Mouse (Mus musculus) forebrain, embryonic 11.5 days (tissue): ENCODE measurements around the gene Gm10721. TPM values are rescaled to one million over a fixed set of nuclear protein-coding genes. Genes with fewer than 3 reads are reported as not detected.
A peak's percentile ranks its signal among the peaks of the same experiment; 100 is the strongest.
"Not testable (repeated sequence)": the region's sequence is repeated elsewhere in the genome, so short reads cannot be mapped to it uniquely, and the experiment has no call there.

Source experiments
- ATAC-seq: fragments of 200-750 bp; cut with Nextera tagmentation; replicated peaks from 2 replicates; pipeline ENCODE4 v1.8.0; 2017; ENCODE audit warnings: moderate TSS enrichment; ENCODE audit not compliant: low FRiP score
- DNase-seq: peaks from one replicate; pipeline ENCODE4 v3.0.0-alpha.2; 2017; ENCODE audit warnings: low spot score
- H3K27ac ChIP-seq: fragments of 300-500 bp; sonication (generic); 2 replicates; pipeline ENCODE4 v1.5.1; 2014; ENCODE audit warnings: low read depth, low read length
- H3K27me3 ChIP-seq: fragments of 300-500 bp; sonication (generic); 2 replicates; pipeline ENCODE4 v1.6.1; 2014; ENCODE audit warnings: mild to moderate bottlenecking, low read length, mixed read lengths; ENCODE audit not compliant: control insufficient read depth, insufficient read depth
- H3K36me3 ChIP-seq: fragments of 300-500 bp; sonication (generic); 2 replicates; pipeline ENCODE4 v1.6.1; 2014; ENCODE audit warnings: mild to moderate bottlenecking, low read length, moderate library complexity, mixed read lengths; ENCODE audit not compliant: control insufficient read depth, insufficient read depth
- H3K4me1 ChIP-seq: fragments of 300-500 bp; sonication (generic); replicated peaks from 2 replicates; pipeline ENCODE4 v1.6.1; 2014; ENCODE audit warnings: low read length, mixed read lengths; ENCODE audit not compliant: control insufficient read depth, insufficient read depth
- H3K4me2 ChIP-seq: fragments of 300-500 bp; sonication (generic); 2 replicates; pipeline ENCODE4 v1.6.1; 2014; ENCODE audit warnings: low read depth, mild to moderate bottlenecking, low read length, moderate library complexity, mixed read lengths; ENCODE audit not compliant: severe bottlenecking
- H3K4me3 ChIP-seq: fragments of 300-500 bp; sonication (generic); 2 replicates; pipeline ENCODE4 v1.5.1; 2014; ENCODE audit warnings: low read depth, low read length
- H3K9ac ChIP-seq: fragments of 300-500 bp; sonication (generic); 2 replicates; pipeline ENCODE4 v1.6.1; 2014; ENCODE audit warnings: low read length
- H3K9me3 ChIP-seq: fragments of 300-500 bp; sonication (generic); 2 replicates; pipeline ENCODE4 v1.6.1; 2016; ENCODE audit warnings: low read length, mixed read lengths; ENCODE audit not compliant: control insufficient read depth
- WGBS: fragments of 180-500 bp; shearing (Covaris S2); extraction: QIAGEN DNeasy Blood & Tissue Kit; methylation state at CpG from one replicate; pipeline ENCODE4 v1.1.7; 2014; 5-methylcytosine and 5-hydroxymethylcytosine counted together
- microRNA-seq: library from miRNA; unstranded; fragments of <30 nt; microRNA quantifications from one replicate; pipeline ENCODE4, GENCODE M21; 2016; ENCODE audit not compliant: insufficient number of aligned reads
- polyA plus RNA-seq: library from polyadenylated mRNA; unstranded; fragments of >200 nt; fragmentation: Nextera tagmentation; extraction: Ambion mirVana; gene quantifications from 2 replicates; pipeline ENCODE4 v1.2.1, GENCODE M21; 2014

The Gm10721 gene
- polyA plus RNA-seq, 1 experiment from 2014 or later = not detected

DNA sequence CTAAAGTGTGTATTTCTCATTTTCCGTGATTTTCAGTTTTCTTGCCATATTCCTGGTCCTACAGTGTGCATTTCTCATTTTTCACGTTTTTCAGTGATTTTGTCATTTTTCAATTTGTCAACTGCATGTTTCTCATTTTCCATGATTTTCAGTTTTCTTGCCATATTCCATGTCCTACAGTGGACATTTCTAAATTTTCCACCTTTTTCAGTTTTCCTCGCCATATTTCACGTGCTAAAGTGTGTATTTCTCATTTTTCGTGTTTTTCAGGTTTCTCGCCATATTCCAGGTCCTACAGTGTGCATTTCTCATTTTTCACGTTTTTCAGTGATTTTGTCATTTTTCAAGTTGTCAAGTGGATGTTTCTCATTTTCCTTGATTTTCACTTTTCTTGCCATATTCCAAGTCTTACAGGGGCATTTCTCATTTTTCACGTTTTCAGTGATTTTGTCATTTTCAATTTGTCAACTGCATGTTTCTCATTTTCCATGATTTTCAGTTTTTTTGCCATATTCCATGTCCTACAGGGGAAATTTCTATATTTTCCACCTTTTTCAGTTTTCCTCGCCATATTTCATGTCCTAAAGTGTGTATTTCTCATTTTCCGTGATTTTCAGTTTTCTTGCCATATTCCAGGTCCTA, 17.9 kb downstream of the Gm10721 start:
- not testable (repeated sequence) for H3K27ac ChIP-seq, H3K4me1 ChIP-seq, H3K27me3 ChIP-seq, H3K9me3 ChIP-seq, H3K4me2 ChIP-seq, H3K36me3 ChIP-seq, H3K4me3 ChIP-seq, H3K9ac ChIP-seq
- WGBS = 65% methylated on average over 2 of the region's 10 CpGs
- 0 out of 2 replicates have a peak, but pooled peaks have one; percentile 47 for ATAC-seq
- peak; percentile 77 for DNase-seq

DNA sequence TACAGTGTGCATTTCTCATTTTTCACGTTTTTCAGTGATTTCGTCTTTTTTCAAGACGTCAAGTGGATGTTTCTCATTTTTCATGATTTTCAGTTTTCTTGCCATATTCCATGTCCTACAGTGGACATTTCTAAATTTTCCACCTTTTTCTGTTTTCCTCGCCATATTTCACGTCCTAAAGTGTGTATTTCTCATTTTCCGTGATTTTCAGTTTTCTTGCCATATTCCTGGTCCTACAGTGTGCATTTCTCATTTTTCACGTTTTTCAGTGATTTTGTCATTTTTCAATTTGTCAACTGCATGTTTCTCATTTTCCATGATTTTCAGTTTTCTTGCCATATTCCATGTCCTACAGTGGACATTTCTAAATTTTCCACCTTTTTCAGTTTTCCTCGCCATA, 21.4 kb downstream of the Gm10721 start, which contains the start of gene Gm17535:
Gm17535 (plus strand) TSS at position 301 of the 400 bp plus-strand sequence.
- no CpG with 5 or more reads among the region's 8 CpGs for WGBS

GRCm38 (mm10) chr9:3036577-3036976, 23.6 kb downstream of the Gm10721 start, which contains the start of gene Gm10715:
TSS of gene Gm10715 (plus strand) at chr9:3036877.
- WGBS = 69% methylated on average over 6 of the region's 8 CpGs

More for the DNA sequence above, 21.4 kb downstream of the Gm10721 start, which contains the start of gene Gm17535:
- not testable (repeated sequence) for H3K9me3 ChIP-seq, H3K36me3 ChIP-seq, H3K27ac ChIP-seq, H3K4me1 ChIP-seq, H3K27me3 ChIP-seq, H3K4me3 ChIP-seq, DNase-seq, ATAC-seq, H3K4me2 ChIP-seq, H3K9ac ChIP-seq

GRCm38 (mm10) chr9:3038161-3038560, 25.2 kb downstream of the Gm10721 start:
- H3K27ac ChIP-seq, H3K4me3 ChIP-seq, H3K9me3 ChIP-seq, H3K9ac ChIP-seq, H3K4me2 ChIP-seq, H3K36me3 ChIP-seq, ATAC-seq, H3K27me3 ChIP-seq, H3K4me1 ChIP-seq, DNase-seq: not testable (repeated sequence)
- 59% methylated on average over 4 of the region's 4 CpGs for WGBS

More at GRCm38 (mm10) chr9:3036577-3036976, 23.6 kb downstream of the Gm10721 start, which contains the start of gene Gm10715:
- ATAC-seq, H3K36me3 ChIP-seq, H3K27ac ChIP-seq, H3K9me3 ChIP-seq, DNase-seq, H3K9ac ChIP-seq, H3K27me3 ChIP-seq, H3K4me1 ChIP-seq, H3K4me2 ChIP-seq, H3K4me3 ChIP-seq: not testable (repeated sequence)

Small RNAs within 50 kb of the gene (microRNA-seq; reads per million reads assigned to microRNA genes)
- not detected for gene Mir101c

Other genes starting within 250 kb of the Gm10721 start
- gene Gm10722, start 12.2 kb upstream of the Gm10721 start, polyA plus RNA-seq = not detected in 2 replicates
- gene Gm11168, start 9.8 kb upstream of the Gm10721 start, polyA plus RNA-seq = not detected in 2 replicates
- gene Gm10720, start 2.5 kb downstream of the Gm10721 start, polyA plus RNA-seq = not detected in 2 replicates
- gene Gm10719, start 4.3 kb downstream of the Gm10721 start, polyA plus RNA-seq = not detected in 2 replicates
- 0.71 and 0.77 TPM in 2 replicates for gene Gm10718, start 10.4 kb downstream of the Gm10721 start, polyA plus RNA-seq
- not detected in 2 replicates for gene Gm10717, start 12.3 kb downstream of the Gm10721 start, polyA plus RNA-seq
- not detected in 2 replicates for gene Gm17535, start 21.5 kb downstream of the Gm10721 start, polyA plus RNA-seq
- gene Gm10715, start 23.7 kb downstream of the Gm10721 start, polyA plus RNA-seq = not detected in 2 replicates